Mouse (Mus musculus): ENCODE data around the gene Thsd4. TPM values are rescaled to one million over a fixed set of nuclear protein-coding genes. Genes with fewer than 3 reads are reported as not detected.

The Thsd4 gene
- total and polyA plus RNA-seq, 2 experiments from 2014 or later = 4.8 to 45.0 TPM

- no peaks in the 10 kb centered on the region for H3K4me1 ChIP-seq (ENCODE audit: control insufficient read depth, insufficient read depth)
- no peaks in the 10 kb centered on the region for H3K9me3 ChIP-seq (replicated peaks; ENCODE audit: control insufficient read depth, low read length)
- no peak for TF ChIP-seq EP300 (IDR thresholded peaks at IDR 0.05; ENCODE audit: low read depth)
- no peak for TF ChIP-seq CTCF (IDR thresholded peaks at IDR 0.05; ENCODE audit: low read depth)
- H3K4me2 ChIP-seq (ENCODE audit: low read depth, low read length) = no peak overlapping the region
- 51% methylated on average over 5 of the region's 5 CpGs for WGBS
- no peaks in the 10 kb centered on the region for H3K36me3 ChIP-seq (replicated peaks; ENCODE audit: control insufficient read depth, insufficient read depth, low read length)
- H3K9ac ChIP-seq (replicated peaks; ENCODE audit: low read depth, low read length) = no peak overlapping the region
- H3K4me3 ChIP-seq (ENCODE audit: low read depth, low read length) = no peak overlapping the region
- DNase-seq (ENCODE audit: low spot score) (no peak), ATAC-seq (ENCODE audit: insufficient read depth, low read depth) (no peak)
- H3K27ac ChIP-seq (ENCODE audit: low read depth) = no peak overlapping the region
- no peaks in the 10 kb centered on the region for H3K27me3 ChIP-seq (ENCODE audit: control insufficient read depth, insufficient read depth, low read length)
These were observed 394.9 kb downstream of the Thsd4 start for GRCm38 (mm10) chr9:60126961-60127360.

- Histone ChIP-seq H3K36me3 (replicated peaks; ENCODE audit: control insufficient read depth, insufficient read depth, low read length) (no peaks in the 10 kb centered on the region), H3K4me1 (ENCODE audit: control insufficient read depth, insufficient read depth) (no peaks in the 10 kb centered on the region), H3K27ac (ENCODE audit: low read depth) (no peak overlapping the region), H3K4me2 (ENCODE audit: low read depth, low read length) (no peak overlapping the region), H3K9me3 (replicated peaks; ENCODE audit: control insufficient read depth, low read length) (no peaks in the 10 kb centered on the region), H3K4me3 (ENCODE audit: low read depth, low read length) (no peak overlapping the region), H3K9ac (replicated peaks; ENCODE audit: low read depth, low read length) (no peak overlapping the region), H3K27me3 (ENCODE audit: control insufficient read depth, insufficient read depth, low read length) (no peaks in the 10 kb centered on the region)
- TF ChIP-seq EP300 (IDR thresholded peaks at IDR 0.05; ENCODE audit: low read depth) (no peak), CTCF (IDR thresholded peaks at IDR 0.05; ENCODE audit: low read depth) (no peak)
- ATAC-seq (ENCODE audit: insufficient read depth, low read depth) (no peak), DNase-seq (ENCODE audit: low spot score) (no peak)
- 55% methylated on average over 9 of the region's 9 CpGs for WGBS
These were observed 397.7 kb downstream of the Thsd4 start for GRCm38 (mm10) chr9:60124102-60124501.

GRCm38 (mm10) chr9:60123066-60123465 lies 398.8 kb downstream of the Thsd4 start:
- no peak for DNase-seq (ENCODE audit: low spot score)
- H3K4me3 ChIP-seq (ENCODE audit: low read depth, low read length) = no peak overlapping the region
- no peaks in the 10 kb centered on the region for H3K27me3 ChIP-seq (ENCODE audit: control insufficient read depth, insufficient read depth, low read length)
- TF ChIP-seq EP300 (IDR thresholded peaks at IDR 0.05; ENCODE audit: low read depth) = no peak
- TF ChIP-seq CTCF (IDR thresholded peaks at IDR 0.05; ENCODE audit: low read depth) = no peak
- H3K4me1 ChIP-seq (ENCODE audit: control insufficient read depth, insufficient read depth) = no peaks in the 10 kb centered on the region
- WGBS = 71% methylated on average over 1 of the region's 1 CpGs
- H3K4me2 ChIP-seq (ENCODE audit: low read depth, low read length) = no peak overlapping the region
- no peak for ATAC-seq (ENCODE audit: insufficient read depth, low read depth)
- H3K9ac ChIP-seq (replicated peaks; ENCODE audit: low read depth, low read length) = no peak overlapping the region
- no peaks in the 10 kb centered on the region for H3K36me3 ChIP-seq (replicated peaks; ENCODE audit: control insufficient read depth, insufficient read depth, low read length)
- no peaks in the 10 kb centered on the region for H3K9me3 ChIP-seq (replicated peaks; ENCODE audit: control insufficient read depth, low read length)
- H3K27ac ChIP-seq (ENCODE audit: low read depth) = no peak overlapping the region

GRCm38 (mm10) chr9:60119846-60120245 lies 402.0 kb downstream of the Thsd4 start:
- H3K27ac ChIP-seq (ENCODE audit: low read depth) = no peak overlapping the region
- H3K4me2 ChIP-seq (ENCODE audit: low read depth, low read length) = no peak overlapping the region
- H3K36me3 ChIP-seq (replicated peaks; ENCODE audit: control insufficient read depth, insufficient read depth, low read length) = no peaks in the 10 kb centered on the region
- 48% methylated on average over 7 of the region's 7 CpGs for WGBS
- ATAC-seq (ENCODE audit: insufficient read depth, low read depth) (no peak), DNase-seq (ENCODE audit: low spot score) (peak; percentile 7)
- H3K4me1 ChIP-seq (ENCODE audit: control insufficient read depth, insufficient read depth) = no peaks in the 10 kb centered on the region
- H3K4me3 ChIP-seq (ENCODE audit: low read depth, low read length) = no peak overlapping the region
- TF ChIP-seq CTCF (IDR thresholded peaks at IDR 0.05; ENCODE audit: low read depth) = no peak
- no peak for TF ChIP-seq EP300 (IDR thresholded peaks at IDR 0.05; ENCODE audit: low read depth)
- H3K9ac ChIP-seq (replicated peaks; ENCODE audit: low read depth, low read length) = no peak overlapping the region
- H3K27me3 ChIP-seq (ENCODE audit: control insufficient read depth, insufficient read depth, low read length) = no peaks in the 10 kb centered on the region
- H3K9me3 ChIP-seq (replicated peaks; ENCODE audit: control insufficient read depth, low read length) = no peaks in the 10 kb centered on the region

GRCm38 (mm10) chr9:60117831-60118230 lies 404.0 kb downstream of the Thsd4 start:
- WGBS = 81% methylated on average over 7 of the region's 7 CpGs
- H3K4me2 ChIP-seq (ENCODE audit: low read depth, low read length) = no peak overlapping the region
- ATAC-seq (ENCODE audit: insufficient read depth, low read depth) (no peak), DNase-seq (ENCODE audit: low spot score) (no peak)
- no peak overlapping the region for H3K4me3 ChIP-seq (ENCODE audit: low read depth, low read length)
- H3K36me3 ChIP-seq (replicated peaks; ENCODE audit: control insufficient read depth, insufficient read depth, low read length) = no peaks in the 10 kb centered on the region
- H3K27ac ChIP-seq (ENCODE audit: low read depth) = no peak overlapping the region
- H3K4me1 ChIP-seq (ENCODE audit: control insufficient read depth, insufficient read depth) = no peaks in the 10 kb centered on the region
- no peak for TF ChIP-seq EP300 (IDR thresholded peaks at IDR 0.05; ENCODE audit: low read depth)
- TF ChIP-seq CTCF (IDR thresholded peaks at IDR 0.05; ENCODE audit: low read depth) = no peak
- no peak overlapping the region for H3K9ac ChIP-seq (replicated peaks; ENCODE audit: low read depth, low read length)
- no peaks in the 10 kb centered on the region for H3K27me3 ChIP-seq (ENCODE audit: control insufficient read depth, insufficient read depth, low read length)
- H3K9me3 ChIP-seq (replicated peaks; ENCODE audit: control insufficient read depth, low read length) = no peaks in the 10 kb centered on the region

DNA sequence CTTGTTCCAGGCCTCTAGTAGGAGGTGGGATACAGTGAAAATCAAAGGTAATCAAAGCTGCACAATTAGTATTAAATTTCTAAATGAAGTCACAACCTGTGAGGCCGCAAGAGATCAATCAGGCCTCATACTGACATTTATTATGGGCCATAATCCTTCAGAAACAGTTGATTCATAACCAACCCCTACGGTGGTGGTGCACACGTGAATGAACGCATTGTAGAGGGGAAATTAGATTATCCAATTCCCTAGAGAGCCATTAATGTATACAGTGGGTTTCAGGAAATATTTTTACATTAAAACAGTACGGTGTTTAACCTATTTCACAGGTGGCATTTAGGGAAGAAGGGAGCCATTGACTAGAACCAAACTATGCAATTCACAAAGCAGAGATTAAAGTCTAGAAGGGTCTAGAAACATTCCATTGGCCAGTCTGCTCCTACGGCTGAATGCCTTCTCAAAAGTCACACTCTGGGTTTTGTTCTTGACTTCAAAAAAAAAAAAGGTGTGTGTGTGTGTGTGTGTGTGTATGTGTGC lies 406.1 kb downstream of the Thsd4 start:
- DNase-seq (ENCODE audit: low spot score) = no peak
- H3K9ac ChIP-seq (replicated peaks; ENCODE audit: low read depth, low read length) = no peak overlapping the region
- WGBS = 80% methylated on average over 6 of the region's 6 CpGs
- H3K4me3 ChIP-seq (ENCODE audit: low read depth, low read length) = no peak overlapping the region
- H3K9me3 ChIP-seq (replicated peaks; ENCODE audit: control insufficient read depth, low read length) = no peaks in the 10 kb centered on the region
- no peak for TF ChIP-seq CTCF (IDR thresholded peaks at IDR 0.05; ENCODE audit: low read depth)
- TF ChIP-seq EP300 (IDR thresholded peaks at IDR 0.05; ENCODE audit: low read depth) = no peak
- no peak for ATAC-seq (ENCODE audit: insufficient read depth, low read depth)
- H3K36me3 ChIP-seq (replicated peaks; ENCODE audit: control insufficient read depth, insufficient read depth, low read length) = no peaks in the 10 kb centered on the region
- H3K4me1 ChIP-seq (ENCODE audit: control insufficient read depth, insufficient read depth) = no peaks in the 10 kb centered on the region
- H3K27me3 ChIP-seq (ENCODE audit: control insufficient read depth, insufficient read depth, low read length) = no peaks in the 10 kb centered on the region
- no peak overlapping the region for H3K27ac ChIP-seq (ENCODE audit: low read depth)
- no peak overlapping the region for H3K4me2 ChIP-seq (ENCODE audit: low read depth, low read length)
